Mouse (Mus musculus): Measurements from ENCODE around the gene Lat2. TPM values are rescaled to one million over a fixed set of nuclear protein-coding genes. Genes with fewer than 3 reads are reported as not detected.

Lat2 gene
- polyA plus RNA-seq, 1 experiment from 2014 or later = 2.1 TPM

DNA sequence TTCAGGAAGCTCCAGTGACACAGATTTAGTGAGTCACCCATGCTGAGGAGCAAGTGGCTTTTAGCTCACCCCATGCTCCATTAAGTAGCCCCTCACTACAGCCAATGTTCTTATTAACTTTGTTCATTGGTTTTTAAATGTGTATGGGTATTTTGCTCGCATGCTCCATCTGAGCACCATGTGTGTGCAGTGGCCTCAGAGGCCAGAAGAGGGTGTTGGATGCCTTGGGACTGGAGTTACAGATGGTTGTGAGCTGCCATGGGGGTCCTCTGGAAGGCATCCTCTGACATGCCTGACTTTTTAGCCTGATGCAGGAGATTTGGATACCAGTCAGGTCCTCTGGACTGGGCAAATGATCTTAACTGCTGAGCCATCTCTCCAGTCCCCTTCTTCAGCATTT lies 29.3 kb upstream of the Lat2 start:
- Histone ChIP-seq H3K9me3 (ENCODE audit: control insufficient read depth, low read length) (no peaks in the 10 kb centered on the region), H3K4me2 (ENCODE audit: low read length) (no peak overlapping the region), H3K4me1 (ENCODE audit: control insufficient read depth in 2 of 2, insufficient read depth in 2 of 2, low read length in 2 of 2) (peaks cover 6 to 10% of the 10 kb centered on the region in 2 experiments), H3K36me3 (ENCODE audit: control insufficient read depth, insufficient read depth, low read length) (no peaks in the 10 kb centered on the region), H3K9ac (ENCODE audit: low read length) (no peak overlapping the region), H3K27ac (replicated peaks in 1 of 2; ENCODE audit: control insufficient read depth in 1 of 2, insufficient read depth in 1 of 2, low read depth in 2 of 2, low read length in 2 of 2) (no peak overlapping the region), H3K4me3 (ENCODE audit: control insufficient read depth in 1 of 2, insufficient read depth in 1 of 2, low read depth in 1 of 2, low read length in 2 of 2) (no peak overlapping the region), H3K27me3 (ENCODE audit: control insufficient read depth, insufficient read depth, low read length) (no peaks in the 10 kb centered on the region)
- 75% methylated on average over 1 of the region's 1 CpGs for WGBS
- no peak for ATAC-seq (ENCODE audit: insufficient number of reproducible peaks, insufficient read depth, low FRiP score, low read depth)

DNA sequence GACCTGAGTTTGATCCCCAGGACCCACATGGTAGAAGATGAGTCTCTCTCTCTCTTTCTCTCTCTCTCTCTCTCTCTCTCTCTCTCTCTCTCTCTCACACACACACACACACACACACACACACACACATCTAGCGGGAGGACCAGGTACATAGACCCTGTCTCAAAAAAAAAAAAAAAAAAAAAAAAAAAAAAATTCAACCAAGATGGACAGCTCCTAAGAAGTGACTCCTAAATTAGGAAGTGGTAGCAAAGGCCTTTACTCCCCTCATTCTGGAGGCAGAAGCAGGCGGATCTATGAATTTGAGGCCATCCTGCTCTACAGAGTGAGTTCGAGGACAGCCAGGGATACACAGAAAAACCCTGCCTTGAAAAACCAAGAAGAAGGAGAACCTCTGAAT lies 25.5 kb upstream of the Lat2 start:
- no peak overlapping the region for H3K27ac ChIP-seq (replicated peaks in 1 of 2; ENCODE audit: control insufficient read depth in 1 of 2, insufficient read depth in 1 of 2, low read depth in 2 of 2, low read length in 2 of 2)
- peaks cover 8 to 19% of the 10 kb centered on the region in 2 experiments for H3K4me1 ChIP-seq (ENCODE audit: control insufficient read depth in 2 of 2, insufficient read depth in 2 of 2, low read length in 2 of 2)
- H3K9me3 ChIP-seq (ENCODE audit: control insufficient read depth, low read length) = no peaks in the 10 kb centered on the region
- no peaks in the 10 kb centered on the region for H3K27me3 ChIP-seq (ENCODE audit: control insufficient read depth, insufficient read depth, low read length)
- H3K36me3 ChIP-seq (ENCODE audit: control insufficient read depth, insufficient read depth, low read length) = peaks cover 18% of the 10 kb centered on the region
- WGBS = 86% methylated on average over 3 of the region's 3 CpGs
- ATAC-seq (ENCODE audit: insufficient number of reproducible peaks, insufficient read depth, low FRiP score, low read depth) = no peak
- no peak overlapping the region for H3K4me2 ChIP-seq (ENCODE audit: low read length)
- no peak overlapping the region for H3K4me3 ChIP-seq (ENCODE audit: control insufficient read depth in 1 of 2, insufficient read depth in 1 of 2, low read depth in 1 of 2, low read length in 2 of 2)
- no peak overlapping the region for H3K9ac ChIP-seq (ENCODE audit: low read length)

DNA sequence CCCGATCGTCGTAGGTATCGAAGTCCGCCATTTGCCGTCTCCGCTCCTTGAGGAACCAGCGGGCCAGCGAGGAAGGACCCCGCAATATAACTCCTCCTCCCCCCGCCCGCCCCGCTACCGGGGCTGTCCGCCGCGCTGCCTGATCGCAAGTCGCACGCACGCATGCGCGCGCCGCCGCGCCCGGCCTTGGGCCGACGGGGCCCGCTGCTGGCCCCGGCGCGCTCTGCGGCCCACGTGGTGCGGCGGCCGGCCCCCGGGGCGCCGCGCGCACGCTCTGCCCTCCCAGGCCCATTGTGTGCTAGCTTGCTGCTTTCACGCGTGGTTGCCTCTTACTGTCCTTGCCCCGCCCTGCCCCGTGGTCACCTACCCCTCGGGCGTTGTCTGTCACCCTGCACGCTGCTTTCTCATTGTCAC lies 24.5 kb upstream of the Lat2 start, which contains the start of gene Eif4h:
Gene Eif4h, minus strand, starts transcription at position 222 of the 414 bp plus-strand sequence.
- Histone ChIP-seq H3K4me3 (ENCODE audit: control insufficient read depth in 1 of 2, insufficient read depth in 1 of 2, low read depth in 1 of 2, low read length in 2 of 2) (peak within 1 kb of the TSS; percentile 93 to 99), H3K36me3 (ENCODE audit: control insufficient read depth, insufficient read depth, low read length) (peaks cover 26% of the 10 kb centered on the region), H3K9ac (ENCODE audit: low read length) (peak within 1 kb of the TSS; percentile 99), H3K27me3 (ENCODE audit: control insufficient read depth, insufficient read depth, low read length) (no peaks in the 10 kb centered on the region), H3K4me1 (ENCODE audit: control insufficient read depth in 2 of 2, insufficient read depth in 2 of 2, low read length in 2 of 2) (peaks cover 4 to 16% of the 10 kb centered on the region in 2 experiments), H3K9me3 (ENCODE audit: control insufficient read depth, low read length) (no peaks in the 10 kb centered on the region), H3K27ac (replicated peaks in 1 of 2; ENCODE audit: control insufficient read depth in 1 of 2, insufficient read depth in 1 of 2, low read depth in 2 of 2, low read length in 2 of 2) (peak within 1 kb of the TSS; percentile 92 to 93), H3K4me2 (ENCODE audit: low read length) (peak within 1 kb of the TSS; percentile 75)
- WGBS = 0% methylated on average over 52 of the region's 52 CpGs
- ATAC-seq (ENCODE audit: insufficient number of reproducible peaks, insufficient read depth, low FRiP score, low read depth) = peak; percentile 89

DNA sequence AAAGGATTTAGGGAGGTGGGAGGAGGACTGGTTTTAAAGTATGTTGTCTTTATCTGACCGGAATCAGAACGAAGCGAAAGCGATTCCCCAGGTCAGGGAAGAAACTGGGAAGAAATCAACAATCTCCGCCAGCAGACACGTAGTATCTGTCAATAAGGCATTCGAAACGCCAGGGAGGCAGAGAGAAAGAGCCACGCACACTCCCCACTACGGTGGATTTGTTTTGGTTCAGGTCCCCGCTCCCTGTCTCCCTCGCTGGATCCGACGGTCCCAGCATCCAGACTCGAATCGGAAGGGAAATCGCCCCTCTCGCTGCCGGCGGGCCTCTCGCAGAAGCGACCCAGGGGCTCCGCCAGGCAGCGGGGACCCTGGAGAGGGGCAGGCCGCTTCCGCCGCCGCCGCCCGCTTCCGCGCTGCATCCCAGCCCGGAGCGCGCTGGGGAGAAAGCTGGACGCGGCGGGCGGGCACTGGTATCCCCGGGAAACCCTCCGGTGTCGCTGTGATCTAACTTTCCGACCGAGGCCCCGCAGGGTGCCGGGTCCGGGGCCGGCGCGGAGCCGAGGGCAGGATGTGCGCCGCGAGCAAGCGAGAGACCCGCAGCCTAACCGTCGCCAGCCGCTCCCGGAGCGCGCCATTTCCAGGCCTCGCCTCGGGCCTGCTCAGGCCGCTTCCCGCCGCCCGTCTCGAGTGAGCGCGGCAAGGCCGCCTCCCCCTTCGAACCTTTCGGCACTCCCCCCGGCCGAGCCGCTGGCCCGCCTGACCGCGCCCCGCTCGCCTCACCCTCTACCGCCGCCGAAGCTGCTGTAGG lies 23.8 kb upstream of the Lat2 start:
- Histone ChIP-seq H3K9ac (ENCODE audit: low read length) (peak overlapping the region; percentile 99), H3K27me3 (ENCODE audit: control insufficient read depth, insufficient read depth, low read length) (no peaks in the 10 kb centered on the region), H3K4me2 (ENCODE audit: low read length) (peak overlapping the region; percentile 75), H3K4me3 (ENCODE audit: control insufficient read depth in 1 of 2, insufficient read depth in 1 of 2, low read depth in 1 of 2, low read length in 2 of 2) (peak overlapping the region; percentile 93 to 99), H3K4me1 (ENCODE audit: control insufficient read depth in 2 of 2, insufficient read depth in 2 of 2, low read length in 2 of 2) (peaks cover 2 to 14% of the 10 kb centered on the region in 2 experiments), H3K27ac (replicated peaks in 1 of 2; ENCODE audit: control insufficient read depth in 1 of 2, insufficient read depth in 1 of 2, low read depth in 2 of 2, low read length in 2 of 2) (peak overlapping the region; percentile 92 to 93), H3K36me3 (ENCODE audit: control insufficient read depth, insufficient read depth, low read length) (peaks cover 30% of the 10 kb centered on the region), H3K9me3 (ENCODE audit: control insufficient read depth, low read length) (no peaks in the 10 kb centered on the region)
- peak; percentile 59 for ATAC-seq (ENCODE audit: insufficient number of reproducible peaks, insufficient read depth, low FRiP score, low read depth)
- WGBS = under 1% methylated on average over 74 of the region's 85 CpGs

DNA sequence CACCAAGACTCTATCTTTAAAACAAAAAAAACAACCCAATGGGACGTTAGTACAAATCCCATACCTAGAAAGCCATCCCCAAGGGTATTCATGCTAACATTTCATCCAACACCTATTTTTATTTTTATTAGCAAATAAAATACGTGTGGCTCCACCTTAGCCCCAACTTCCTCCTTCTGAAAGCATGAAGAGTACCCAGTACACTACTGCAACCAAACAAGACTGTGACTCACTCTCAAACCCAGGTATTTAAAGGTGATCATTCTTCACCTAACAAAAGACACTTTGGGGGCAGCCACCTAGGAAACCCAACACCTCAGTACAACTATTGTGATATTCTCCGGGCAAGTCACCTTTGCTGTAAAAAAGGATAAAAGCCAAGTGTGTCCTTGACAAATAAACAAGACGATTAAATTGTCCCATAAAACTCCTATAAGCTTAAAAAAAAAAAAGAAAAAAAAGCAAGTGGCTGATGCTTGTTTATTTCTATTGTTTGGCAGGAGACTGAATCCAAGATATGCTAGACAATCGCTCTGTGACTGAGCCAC lies 23.1 kb upstream of the Lat2 start:
- Histone ChIP-seq H3K9ac (ENCODE audit: low read length) (peak overlapping the region; percentile 99), H3K4me2 (ENCODE audit: low read length) (peak overlapping the region; percentile 75), H3K4me1 (ENCODE audit: control insufficient read depth in 2 of 2, insufficient read depth in 2 of 2, low read length in 2 of 2) (peaks cover 2 to 17% of the 10 kb centered on the region in 2 experiments), H3K4me3 (ENCODE audit: control insufficient read depth in 1 of 2, insufficient read depth in 1 of 2, low read depth in 1 of 2, low read length in 2 of 2) (peak overlapping the region; percentile 93 to 99), H3K27me3 (ENCODE audit: control insufficient read depth, insufficient read depth, low read length) (no peaks in the 10 kb centered on the region), H3K27ac (replicated peaks in 1 of 2; ENCODE audit: control insufficient read depth in 1 of 2, insufficient read depth in 1 of 2, low read depth in 2 of 2, low read length in 2 of 2) (peak overlapping the region; percentile 92 to 93; a peak in 2 of 4 replicates), H3K9me3 (ENCODE audit: control insufficient read depth, low read length) (no peaks in the 10 kb centered on the region), H3K36me3 (ENCODE audit: control insufficient read depth, insufficient read depth, low read length) (peaks cover 36% of the 10 kb centered on the region)
- no peak for ATAC-seq (ENCODE audit: insufficient number of reproducible peaks, insufficient read depth, low FRiP score, low read depth)
- WGBS = 25% methylated on average over 5 of the region's 5 CpGs

DNA sequence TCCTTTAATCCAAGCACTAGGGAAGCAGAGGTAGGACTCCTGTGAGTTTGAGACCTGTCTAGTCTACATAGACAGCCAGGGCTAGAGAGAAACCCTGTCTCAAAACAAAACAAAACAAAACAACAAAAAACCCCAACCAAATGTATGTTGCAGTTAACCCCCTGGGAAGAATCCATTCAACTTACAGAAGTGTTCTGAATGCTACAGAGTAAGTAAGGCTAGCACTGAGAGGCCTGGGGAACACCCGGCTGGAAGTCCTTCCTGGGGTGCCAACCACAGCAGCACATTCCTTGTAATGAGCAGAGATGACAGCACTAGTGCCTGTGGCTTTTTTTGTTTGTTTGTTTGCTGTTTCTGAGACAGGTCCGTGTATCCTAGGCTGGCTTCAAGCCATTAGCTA lies 18.0 kb upstream of the Lat2 start:
- peaks cover 2 to 28% of the 10 kb centered on the region in 2 experiments for H3K4me1 ChIP-seq (ENCODE audit: control insufficient read depth in 2 of 2, insufficient read depth in 2 of 2, low read length in 2 of 2)
- H3K36me3 ChIP-seq (ENCODE audit: control insufficient read depth, insufficient read depth, low read length) = peaks cover 73% of the 10 kb centered on the region
- no peaks in the 10 kb centered on the region for H3K9me3 ChIP-seq (ENCODE audit: control insufficient read depth, low read length)
- H3K27ac ChIP-seq (replicated peaks in 1 of 2; ENCODE audit: control insufficient read depth in 1 of 2, insufficient read depth in 1 of 2, low read depth in 2 of 2, low read length in 2 of 2) = no peak overlapping the region
- ATAC-seq (ENCODE audit: insufficient number of reproducible peaks, insufficient read depth, low FRiP score, low read depth) = no peak
- 66% methylated on average over 2 of the region's 2 CpGs for WGBS
- no peak overlapping the region for H3K4me3 ChIP-seq (ENCODE audit: control insufficient read depth in 1 of 2, insufficient read depth in 1 of 2, low read depth in 1 of 2, low read length in 2 of 2)
- H3K9ac ChIP-seq (ENCODE audit: low read length) = no peak overlapping the region
- no peaks in the 10 kb centered on the region for H3K27me3 ChIP-seq (ENCODE audit: control insufficient read depth, insufficient read depth, low read length)
- no peak overlapping the region for H3K4me2 ChIP-seq (ENCODE audit: low read length)

DNA sequence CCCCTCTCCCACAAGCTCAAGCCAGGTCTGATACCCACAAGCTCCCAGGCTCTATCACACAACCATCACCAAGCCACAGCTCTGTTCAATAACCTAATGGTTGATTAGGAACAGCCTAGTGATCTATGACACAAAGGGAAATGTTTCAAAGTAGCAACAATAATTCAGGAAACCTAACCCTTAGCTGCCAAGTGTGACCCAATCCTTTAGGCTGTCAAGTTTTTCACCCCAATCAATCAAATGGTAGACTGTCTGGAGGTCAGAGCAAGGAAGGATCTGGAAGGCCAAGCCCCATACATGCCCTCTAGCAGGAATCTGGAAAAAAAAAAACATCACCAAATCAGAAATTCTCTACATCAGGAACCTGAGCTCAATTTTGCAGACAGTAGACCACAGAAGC lies 16.0 kb upstream of the Lat2 start:
- no peaks in the 10 kb centered on the region for H3K27me3 ChIP-seq (ENCODE audit: control insufficient read depth, insufficient read depth, low read length)
- ATAC-seq (ENCODE audit: insufficient number of reproducible peaks, insufficient read depth, low FRiP score, low read depth) = no peak
- H3K4me2 ChIP-seq (ENCODE audit: low read length) = no peak overlapping the region
- H3K4me3 ChIP-seq (ENCODE audit: control insufficient read depth in 1 of 2, insufficient read depth in 1 of 2, low read depth in 1 of 2, low read length in 2 of 2) = no peak overlapping the region
- no peak overlapping the region for H3K9ac ChIP-seq (ENCODE audit: low read length)
- peaks cover 80% of the 10 kb centered on the region for H3K36me3 ChIP-seq (ENCODE audit: control insufficient read depth, insufficient read depth, low read length)
- H3K9me3 ChIP-seq (ENCODE audit: control insufficient read depth, low read length) = no peaks in the 10 kb centered on the region
- no peak overlapping the region for H3K27ac ChIP-seq (replicated peaks in 1 of 2; ENCODE audit: control insufficient read depth in 1 of 2, insufficient read depth in 1 of 2, low read depth in 2 of 2, low read length in 2 of 2)
- H3K4me1 ChIP-seq (ENCODE audit: control insufficient read depth in 2 of 2, insufficient read depth in 2 of 2, low read length in 2 of 2) = peaks cover 0 to 23% of the 10 kb centered on the region in 2 experiments; a peak in 3 of 4 replicates
